Mouse (Mus musculus) brain, embryonic 14.5 days (tissue): ENCODE results near the gene Gm17324.

Source experiments
- CTCF ChIP-seq: fragments of 200-500 bp; IDR thresholded peaks from 2 replicates; pipeline ENCODE4 v1.5.1; 2012; ENCODE audit warnings: inconsistent platforms, mild to moderate bottlenecking, moderate library complexity, borderline replicate concordance; ENCODE audit not compliant: insufficient read depth, insufficient read length; ENCODE audit errors: extremely low read depth
- POLR2A ChIP-seq: fragments of 200-500 bp; IDR thresholded peaks from 2 replicates; pipeline ENCODE4 v1.6.1; 2012; ENCODE audit warnings: mild to moderate bottlenecking, inconsistent platforms, borderline replicate concordance; ENCODE audit not compliant: poor library complexity, insufficient read depth, insufficient read length, severe bottlenecking; ENCODE audit errors: extremely low read depth

- TF ChIP-seq CTCF (0 out of 2 replicates have a peak, but pooled peaks have one; percentile 1), POLR2A (0 out of 2 replicates have a peak, but pooled peaks have one; percentile 14)
Measured at GRCm38 (mm10) chr9:78480706-78481358, 32.2 kb upstream of the Gm17324 start.
